Mouse (Mus musculus): ENCODE measurements around the gene 9130023H24Rik. TPM values are rescaled to one million over a fixed set of nuclear protein-coding genes. Genes with fewer than 3 reads are reported as not detected.

9130023H24Rik gene
- 1 to 10 TPM; 4.5 to 5.4 TPM for total RNA-seq (2021)

DNA sequence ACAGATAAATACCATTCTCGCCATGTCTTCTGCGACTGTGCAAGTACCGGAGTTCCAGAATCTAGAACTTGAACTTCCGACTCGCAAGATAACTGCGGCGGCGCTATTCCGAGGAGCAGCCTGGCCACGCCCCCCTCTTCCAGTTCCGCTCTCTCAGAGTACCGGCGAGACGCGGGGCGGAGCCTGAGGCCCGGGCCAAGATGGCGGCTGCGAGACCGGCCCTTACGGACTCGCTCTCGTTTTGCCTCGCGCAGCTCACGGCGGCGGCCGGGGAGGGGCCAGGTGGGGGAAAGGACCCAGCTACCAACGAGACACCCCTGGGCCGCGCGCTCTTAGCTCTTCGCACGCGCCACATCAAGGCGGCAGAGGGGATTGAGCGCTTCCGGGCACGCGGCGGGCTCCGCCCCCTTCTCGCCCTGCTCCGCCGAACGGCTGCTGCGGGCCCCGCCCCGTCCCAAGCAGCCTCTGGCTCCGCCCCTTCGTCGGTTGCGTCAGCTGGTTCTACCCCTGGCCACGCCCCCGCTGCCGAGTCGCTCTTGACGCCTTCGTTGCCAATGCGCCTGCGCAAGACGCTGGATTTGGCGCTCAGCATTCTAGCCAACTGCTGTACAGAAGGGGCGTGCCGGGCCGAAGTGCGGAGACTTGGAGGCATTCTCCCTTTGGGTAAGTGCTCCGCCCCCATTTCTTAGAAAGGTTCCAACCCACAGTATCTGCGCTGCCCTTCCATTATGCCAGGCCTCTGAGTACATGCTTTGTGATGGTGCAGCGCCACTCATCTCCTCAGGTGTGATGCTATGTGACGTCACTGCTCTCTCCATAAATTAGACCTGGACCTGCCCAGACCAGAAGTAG lies at the start of gene 9130023H24Rik:
Gene 9130023H24Rik, minus strand, starts transcription at position 105 of the 852 bp plus-strand sequence.
- peak; percentile 100 for DNase-seq
- intact Hi-C loops (cut with DNase I): loop anchor here (1.0 to 5.0 kb wide), 2 partner anchors 107 to 219 kb away; no protein-coding TSS in a partner anchor

DNA sequence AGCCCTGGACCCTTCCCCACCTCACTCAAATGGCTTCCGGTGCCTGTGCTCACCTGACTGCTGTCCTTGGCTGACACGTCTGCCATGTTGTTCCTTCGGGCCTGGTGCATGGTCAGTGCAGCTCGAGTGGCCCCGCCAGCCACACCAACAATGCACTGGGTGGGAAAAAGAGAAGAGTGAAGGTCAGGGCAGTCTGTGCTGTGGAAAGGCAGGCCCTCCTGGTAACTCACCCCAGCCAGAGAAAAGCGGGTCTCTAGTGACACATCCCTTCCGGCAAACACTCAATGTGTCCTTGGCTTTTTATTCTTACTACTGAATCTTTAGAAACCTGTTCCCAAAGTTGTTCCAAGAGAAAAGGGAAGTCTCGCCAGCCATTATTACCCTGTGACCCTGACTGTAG lies 47.2 kb upstream of the 9130023H24Rik start:
- DNase-seq: no peak
- intact Hi-C loops (cut with DNase I): no loop called here

- DNase-seq: no peak
- intact Hi-C loops (cut with DNase I): no loop called here
Observed at GRCm38 (mm10) chr7:128284047-128284446, 46.2 kb upstream of the 9130023H24Rik start.

GRCm38 (mm10) chr7:128282532-128283244 lies 44.9 kb upstream of the 9130023H24Rik start:
- intact Hi-C loops (cut with DNase I): no loop called here
- DNase-seq: no peak

- intact Hi-C loops (cut with DNase I): no loop called here
- DNase-seq: no peak
Observed at GRCm38 (mm10) chr7:128281765-128282164, 43.9 kb upstream of the 9130023H24Rik start.

- DNase-seq: no peak
- intact Hi-C loops (cut with DNase I): no loop called here
Observed at GRCm38 (mm10) chr7:128279750-128280149, 41.9 kb upstream of the 9130023H24Rik start.

- intact Hi-C loops (cut with DNase I): no loop called here
- no peak for DNase-seq
Observed at GRCm38 (mm10) chr7:128276051-128276450, 38.2 kb upstream of the 9130023H24Rik start.

DNA sequence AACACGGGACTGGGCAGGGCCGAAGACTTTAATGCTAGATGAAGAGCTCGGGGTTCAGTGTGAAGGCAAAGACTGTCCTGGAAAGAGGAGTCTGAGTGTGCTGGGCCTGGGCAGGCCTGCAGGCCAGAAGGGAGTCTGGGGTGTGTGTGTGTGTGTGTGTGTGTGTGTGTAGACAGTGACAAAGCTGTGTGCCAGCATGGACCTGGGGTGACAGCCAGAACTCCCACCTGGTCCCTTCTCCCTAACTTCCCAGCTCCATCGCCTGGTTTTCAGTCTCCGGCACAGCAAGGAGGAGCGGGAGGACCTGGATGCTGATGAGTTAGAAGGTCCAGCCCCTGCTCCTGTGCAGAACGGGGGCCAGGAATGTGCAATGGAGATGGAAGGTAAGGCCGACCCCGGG lies 33.7 kb upstream of the 9130023H24Rik start:
- intact Hi-C loops (cut with DNase I): no loop called here
- DNase-seq: no peak

DNA sequence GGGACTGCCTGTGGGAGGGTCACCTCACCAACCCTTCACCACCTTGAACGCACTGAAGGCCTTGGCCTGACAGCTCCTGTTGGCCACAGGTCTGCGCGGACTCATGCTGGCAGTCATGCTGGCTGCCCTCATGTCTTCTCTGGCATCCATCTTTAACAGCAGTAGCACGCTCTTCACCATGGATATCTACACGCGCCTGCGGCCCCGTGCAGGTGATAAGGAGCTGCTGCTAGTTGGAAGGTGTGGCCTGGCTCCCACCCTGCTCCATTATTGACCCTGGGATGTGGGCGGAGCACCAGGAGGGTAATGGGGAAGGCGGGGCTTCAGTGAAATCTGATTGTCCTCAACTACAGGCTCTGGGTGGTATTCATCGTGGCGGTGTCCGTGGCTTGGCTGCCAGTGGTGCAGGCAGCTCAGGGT lies 32.6 kb upstream of the 9130023H24Rik start:
- no peak for DNase-seq
- intact Hi-C loops (cut with DNase I): no loop called here

GRCm38 (mm10) chr7:128267813-128268212 lies 30.0 kb upstream of the 9130023H24Rik start:
- intact Hi-C loops (cut with DNase I): no loop called here
- no peak for DNase-seq

- DNase-seq: no peak
Observed at GRCm38 (mm10) chr7:128267391-128267790, 29.6 kb upstream of the 9130023H24Rik start.

DNA sequence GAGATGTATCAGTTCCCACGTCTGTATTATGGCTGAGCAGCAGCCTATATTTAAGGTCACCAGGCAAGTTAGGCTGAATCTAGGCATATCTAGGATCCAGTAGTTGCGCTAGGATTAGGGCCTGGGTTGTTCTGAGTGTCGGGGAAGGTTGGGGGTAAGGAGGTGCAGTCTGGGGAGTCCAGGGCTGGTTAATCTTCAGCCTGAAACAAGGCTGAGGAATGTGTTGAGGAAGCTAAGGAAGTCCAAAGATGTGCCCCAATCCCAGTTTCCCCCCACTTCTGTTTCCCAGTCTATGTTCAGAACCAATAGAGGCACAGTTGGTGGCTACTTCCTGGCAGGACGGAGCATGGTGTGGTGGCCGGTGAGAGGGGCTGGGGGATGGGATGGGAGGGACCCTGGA lies 28.2 kb upstream of the 9130023H24Rik start:
- intact Hi-C loops (cut with DNase I): no loop called here
- no peak for DNase-seq

More at GRCm38 (mm10) chr7:128267391-128267790, 29.6 kb upstream of the 9130023H24Rik start:
- intact Hi-C loops (cut with DNase I): no loop called here

DNA sequence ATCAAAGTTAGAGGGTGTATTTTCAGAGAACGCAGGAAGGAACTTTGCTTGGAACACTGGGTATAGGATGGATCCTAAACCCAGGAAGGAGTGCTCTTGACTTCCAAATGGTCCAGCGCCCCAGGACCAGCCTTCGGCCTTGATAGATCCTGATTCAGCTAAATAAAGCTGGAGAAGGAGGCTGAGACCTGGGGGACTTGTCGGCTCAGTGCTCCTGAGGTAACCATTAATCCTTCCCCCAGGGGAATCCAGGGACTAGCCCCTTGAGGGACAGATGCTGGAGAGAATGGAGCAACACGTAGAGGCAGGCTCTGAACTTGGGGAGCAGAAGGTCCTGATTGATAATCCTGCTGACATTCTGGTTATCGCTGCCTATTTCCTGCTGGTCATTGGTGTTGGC lies 27.6 kb upstream of the 9130023H24Rik start, which contains the start of gene Slc5a2:
Gene Slc5a2, plus strand, starts transcription at position 247 of the 400 bp plus-strand sequence.
- DNase-seq: no peak
- intact Hi-C loops (cut with DNase I): no loop called here

GRCm38 (mm10) chr7:128256783-128257334 lies 19.0 kb upstream of the 9130023H24Rik start:
- DNase-seq: peak; percentile 55 to 58
- intact Hi-C loops (cut with DNase I): no loop called here

DNA sequence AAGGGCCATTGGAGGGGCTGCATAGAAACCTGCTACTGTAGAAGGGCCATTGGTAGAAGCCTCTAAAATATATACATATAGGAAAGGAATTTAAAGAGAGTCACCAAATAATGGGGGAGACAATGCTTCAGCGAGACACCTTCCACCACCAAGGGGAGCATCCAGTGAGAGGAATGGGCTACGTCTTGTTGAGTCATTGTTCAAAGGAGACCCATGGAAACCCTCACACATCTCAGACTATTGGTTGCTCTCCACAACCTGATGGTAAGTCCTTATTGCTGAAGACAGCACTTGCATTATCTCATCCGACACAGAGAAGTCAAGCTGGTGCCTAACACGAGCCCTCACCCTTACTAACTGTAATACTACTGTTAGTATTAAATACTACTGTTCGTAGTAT lies 17.9 kb upstream of the 9130023H24Rik start:
- no peak for DNase-seq
- intact Hi-C loops (cut with DNase I): no loop called here

DNA sequence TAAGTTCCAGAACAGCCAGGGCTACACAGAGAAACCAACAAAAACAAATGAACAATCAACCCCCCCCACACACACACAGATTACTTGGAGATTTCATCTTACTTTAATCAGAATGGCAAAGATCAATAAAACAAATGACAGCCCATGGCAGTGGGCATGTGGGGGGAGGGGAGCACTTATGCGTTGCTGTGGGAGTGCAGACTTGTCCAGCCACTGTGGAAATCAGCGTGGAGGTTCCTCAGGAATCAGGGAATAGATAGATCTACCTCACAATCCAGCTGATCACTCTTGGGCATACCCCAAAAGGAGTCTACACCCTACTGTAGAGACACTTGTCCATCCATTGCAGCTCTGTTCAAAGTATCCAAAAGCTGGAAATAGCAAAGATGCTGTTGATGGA lies 17.1 kb upstream of the 9130023H24Rik start:
- intact Hi-C loops (cut with DNase I): no loop called here
- no peak for DNase-seq

DNA sequence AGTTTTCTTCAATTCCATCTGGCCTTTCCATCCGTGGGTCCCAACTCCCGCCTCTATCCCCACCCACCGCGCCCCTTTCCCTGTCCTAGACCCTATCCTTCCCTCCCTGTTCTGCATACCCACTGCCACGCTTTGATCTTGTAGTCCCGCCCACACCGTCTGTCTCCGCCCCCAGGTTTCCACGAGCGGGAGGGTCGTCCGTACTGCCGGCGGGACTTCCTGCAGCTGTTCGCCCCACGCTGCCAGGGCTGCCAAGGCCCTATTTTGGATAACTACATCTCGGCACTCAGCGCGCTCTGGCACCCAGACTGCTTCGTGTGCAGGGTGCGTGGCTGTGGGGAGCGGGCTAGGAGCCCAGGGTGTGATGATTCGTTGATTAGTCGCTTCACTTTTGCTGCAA lies 14.8 kb upstream of the 9130023H24Rik start:
- no peak for DNase-seq
- intact Hi-C loops (cut with DNase I): no loop called here

- intact Hi-C loops (cut with DNase I): no loop called here
- DNase-seq: no peak
Observed at GRCm38 (mm10) chr7:128251946-128252345, 14.1 kb upstream of the 9130023H24Rik start.

GRCm38 (mm10) chr7:128249998-128250397 lies 12.2 kb upstream of the 9130023H24Rik start:
- DNase-seq: no peak
- intact Hi-C loops (cut with DNase I): loop anchor here (5.0 to 10.0 kb wide), 2 partner anchors 47 to 455 kb away; partner anchors contain the start of gene BC017158

DNA sequence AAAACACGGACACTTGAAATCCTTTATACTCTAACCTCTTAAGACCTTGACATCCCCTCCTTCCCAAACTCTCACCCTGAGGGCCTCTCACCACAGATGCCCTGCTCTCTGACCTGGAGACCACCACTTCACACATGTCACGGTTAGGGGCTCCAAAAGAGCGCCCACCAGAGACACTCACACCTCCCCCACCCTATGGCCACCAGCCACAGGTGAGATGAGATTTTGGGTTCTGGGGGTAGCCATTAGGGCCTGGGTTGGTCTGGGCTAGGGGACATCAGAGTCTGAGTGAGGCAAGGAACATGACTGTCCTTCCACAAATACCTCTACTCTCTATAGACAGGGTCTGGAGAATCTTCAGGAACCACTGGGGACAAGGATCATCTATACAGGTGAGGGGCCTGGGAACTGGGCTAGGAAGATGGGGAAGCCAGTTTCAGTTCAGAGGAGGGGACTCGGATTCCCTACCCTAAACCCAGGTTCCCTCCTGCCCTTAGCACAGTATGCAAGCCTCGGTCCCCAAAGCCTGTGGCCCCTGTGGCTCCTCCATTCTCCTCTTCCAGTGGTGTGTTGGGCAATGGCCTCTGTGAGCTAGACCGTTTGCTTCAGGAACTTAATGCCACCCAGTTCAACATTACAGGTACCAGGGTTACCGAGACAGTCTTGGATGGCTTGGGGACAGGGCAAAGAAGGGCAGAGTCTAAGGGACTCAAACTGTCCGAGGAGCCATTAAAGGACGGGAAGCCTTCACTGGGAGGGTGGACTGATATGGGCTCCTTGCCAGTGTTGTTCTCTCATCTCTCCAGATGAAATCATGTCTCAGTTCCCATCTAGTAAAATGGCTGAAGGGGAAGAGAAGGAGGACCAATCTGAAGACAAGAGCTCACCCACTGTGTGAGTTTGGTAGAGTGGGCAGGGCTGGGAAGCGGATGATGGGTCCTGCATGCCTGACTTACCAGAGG lies 10.5 kb upstream of the 9130023H24Rik start:
- DNase-seq: no peak
- intact Hi-C loops (cut with DNase I): loop anchor here (5.0 to 10.0 kb wide), 2 partner anchors 49 to 456 kb away; partner anchors contain the start of gene BC017158

Data from heart, postnatal 10 days (tissue).